Mouse (Mus musculus): ENCODE results near the gene Osbpl8.

GRCm38 (mm10) chr10:111189022-111189555, 24.5 kb downstream of the Osbpl8 start:
- TF ChIP-seq CTCF (IDR thresholded peaks at IDR 0.05; ENCODE audit: low read depth, low read length) (no peak), POLR2A (IDR thresholded peaks at IDR 0.05; ENCODE audit: insufficient read depth, low read length) (no peak)
